Mouse (Mus musculus): ENCODE measurements around the gene Ppp1r27. TPM values are rescaled to one million over a fixed set of nuclear protein-coding genes. Genes with fewer than 3 reads are reported as not detected.
A peak's percentile ranks its signal among the peaks of the same experiment; 100 is the strongest.
"Not testable (repeated sequence)": the region's sequence is repeated elsewhere in the genome, so short reads cannot be mapped to it uniquely, and the experiment has no call there.

Gene Ppp1r27
- polyA plus RNA-seq, 1 experiment from 2014 or later: not detected

- Histone ChIP-seq H3K36me3 (peaks cover 43% of the 10 kb centered on the region), H3K27me3 (no peaks in the 10 kb centered on the region), H3K4me3 (peak overlapping the region; percentile 91), H3K4me1 (peaks cover 28% of the 10 kb centered on the region), H3K9me3 (no peaks in the 10 kb centered on the region), H3K27ac (replicated peaks) (peak overlapping the region; percentile 93), H3K9ac (replicated peaks) (peak overlapping the region; percentile 80), H3K4me2 (replicated peaks) (peak overlapping the region; percentile 83)
- under 1% methylated on average over 23 of the region's 23 CpGs for WGBS
- ATAC-seq (ENCODE audit: low FRiP score, low read depth): peak; percentile 7; the same call in 1 of the 2 replicates
Observed at GRCm38 (mm10) chr11:120573585-120574277, 22.8 kb upstream of the Ppp1r27 start.

- H3K9ac ChIP-seq (replicated peaks): peak within 1 kb of the TSS; percentile 90
- peaks cover 43% of the 10 kb centered on the region for H3K36me3 ChIP-seq
- H3K9me3 ChIP-seq: no peaks in the 10 kb centered on the region
- under 1% methylated on average over 94 of the region's 94 CpGs for WGBS
- H3K27me3 ChIP-seq: no peaks in the 10 kb centered on the region
- peak; percentile 97 for ATAC-seq (ENCODE audit: low FRiP score, low read depth)
- peak within 1 kb of the TSS; percentile 91 for H3K4me3 ChIP-seq
- peak within 1 kb of the TSS; percentile 93 for H3K27ac ChIP-seq (replicated peaks)
- peak within 1 kb of the TSS; percentile 83 for H3K4me2 ChIP-seq (replicated peaks)
- H3K4me1 ChIP-seq: peaks cover 24% of the 10 kb centered on the region
Observed at GRCm38 (mm10) chr11:120572752-120573584, 22.0 kb upstream of the Ppp1r27 start, which contains the start of gene P4hb. TSS of gene P4hb (minus strand) at chr11:120573253.

GRCm38 (mm10) chr11:120572417-120572751 is 21.5 kb upstream of the Ppp1r27 start:
- Histone ChIP-seq H3K9me3 (no peaks in the 10 kb centered on the region), H3K4me2 (replicated peaks) (peak overlapping the region; percentile 83), H3K36me3 (peaks cover 43% of the 10 kb centered on the region), H3K27ac (replicated peaks) (peak overlapping the region; percentile 93), H3K27me3 (no peaks in the 10 kb centered on the region), H3K4me1 (peaks cover 24% of the 10 kb centered on the region), H3K9ac (replicated peaks) (peak overlapping the region; percentile 90), H3K4me3 (peak overlapping the region; percentile 91)
- ATAC-seq (ENCODE audit: low FRiP score, low read depth): peak; percentile 53
- 0% methylated on average over 24 of the region's 24 CpGs for WGBS

- H3K9ac ChIP-seq (replicated peaks): peak overlapping the region; percentile 90
- peak overlapping the region; percentile 93; the same call in 1 of the 2 replicates for H3K27ac ChIP-seq (replicated peaks)
- H3K27me3 ChIP-seq: no peaks in the 10 kb centered on the region
- peak overlapping the region; percentile 83 for H3K4me2 ChIP-seq (replicated peaks)
- H3K4me3 ChIP-seq: peak overlapping the region; percentile 91
- H3K9me3 ChIP-seq: no peaks in the 10 kb centered on the region
- WGBS: 19% methylated on average over 11 of the region's 11 CpGs
- H3K36me3 ChIP-seq: peaks cover 45% of the 10 kb centered on the region
- ATAC-seq (ENCODE audit: low FRiP score, low read depth): no peak
- H3K4me1 ChIP-seq: peaks cover 24% of the 10 kb centered on the region
Observed at GRCm38 (mm10) chr11:120571754-120572416, 21.0 kb upstream of the Ppp1r27 start.

GRCm38 (mm10) chr11:120571122-120571521 is 20.2 kb upstream of the Ppp1r27 start:
- H3K9ac ChIP-seq (replicated peaks): peak overlapping the region; percentile 90
- H3K4me3 ChIP-seq: peak overlapping the region; percentile 91
- no peaks in the 10 kb centered on the region for H3K9me3 ChIP-seq
- peaks cover 24% of the 10 kb centered on the region for H3K4me1 ChIP-seq
- no peak overlapping the region for H3K27ac ChIP-seq (replicated peaks)
- WGBS: 89% methylated on average over 3 of the region's 3 CpGs
- H3K27me3 ChIP-seq: no peaks in the 10 kb centered on the region
- H3K4me2 ChIP-seq (replicated peaks): peak overlapping the region; percentile 83
- no peak for ATAC-seq (ENCODE audit: low FRiP score, low read depth)
- H3K36me3 ChIP-seq: peaks cover 53% of the 10 kb centered on the region

GRCm38 (mm10) chr11:120568324-120568723 is 17.4 kb upstream of the Ppp1r27 start:
- Histone ChIP-seq H3K36me3 (peaks cover 79% of the 10 kb centered on the region), H3K27ac (replicated peaks) (no peak overlapping the region), H3K27me3 (no peaks in the 10 kb centered on the region), H3K4me1 (peaks cover 13% of the 10 kb centered on the region), H3K9ac (replicated peaks) (no peak overlapping the region), H3K9me3 (no peaks in the 10 kb centered on the region), H3K4me3 (no peak overlapping the region), H3K4me2 (replicated peaks) (no peak overlapping the region)
- ATAC-seq (ENCODE audit: low FRiP score, low read depth): no peak
- 94% methylated on average over 6 of the region's 6 CpGs for WGBS

GRCm38 (mm10) chr11:120565114-120565513 is 14.2 kb upstream of the Ppp1r27 start:
- H3K36me3 ChIP-seq: peaks cover 97% of the 10 kb centered on the region
- no peak for ATAC-seq (ENCODE audit: low FRiP score, low read depth)

GRCm38 (mm10) chr11:120562949-120563348 is 12.0 kb upstream of the Ppp1r27 start:
- Histone ChIP-seq H3K9ac (replicated peaks) (no peak overlapping the region), H3K4me3 (no peak overlapping the region), H3K27ac (replicated peaks) (no peak overlapping the region), H3K4me2 (replicated peaks) (no peak overlapping the region), H3K27me3 (no peaks in the 10 kb centered on the region), H3K9me3 (no peaks in the 10 kb centered on the region), H3K36me3 (peaks cover 91% of the 10 kb centered on the region), H3K4me1 (no peaks in the 10 kb centered on the region)
- 98% methylated on average over 13 of the region's 13 CpGs for WGBS
- ATAC-seq (ENCODE audit: low FRiP score, low read depth): no peak

More at GRCm38 (mm10) chr11:120565114-120565513, 14.2 kb upstream of the Ppp1r27 start:
- Histone ChIP-seq H3K4me3 (no peak overlapping the region), H3K27ac (replicated peaks) (no peak overlapping the region), H3K9me3 (no peaks in the 10 kb centered on the region), H3K4me1 (no peaks in the 10 kb centered on the region), H3K27me3 (no peaks in the 10 kb centered on the region), H3K9ac (replicated peaks) (no peak overlapping the region), H3K4me2 (replicated peaks) (no peak overlapping the region)
- 92% methylated on average over 9 of the region's 9 CpGs for WGBS

- Histone ChIP-seq H3K9ac (replicated peaks) (no peak overlapping the region), H3K4me3 (no peak overlapping the region), H3K27ac (replicated peaks) (no peak overlapping the region), H3K4me1 (no peaks in the 10 kb centered on the region), H3K36me3 (peaks cover 73% of the 10 kb centered on the region), H3K27me3 (no peaks in the 10 kb centered on the region), H3K4me2 (replicated peaks) (no peak overlapping the region), H3K9me3 (peaks cover 7% of the 10 kb centered on the region; the same call in 1 of the 2 replicates)
- 93% methylated on average over 13 of the region's 13 CpGs for WGBS
- no peak for ATAC-seq (ENCODE audit: low FRiP score, low read depth)
Observed at GRCm38 (mm10) chr11:120560952-120561728, 10.2 kb upstream of the Ppp1r27 start.

- H3K4me2 ChIP-seq (replicated peaks); ATAC-seq (ENCODE audit: low FRiP score, low read depth); H3K27ac ChIP-seq (replicated peaks); H3K4me3 ChIP-seq; H3K9me3 ChIP-seq; H3K4me1 ChIP-seq; H3K9ac ChIP-seq (replicated peaks); H3K27me3 ChIP-seq: not testable (repeated sequence)
- peaks cover 51% of the 10 kb centered on the region for H3K36me3 ChIP-seq
- 88% methylated on average over 6 of the region's 6 CpGs for WGBS
Observed at GRCm38 (mm10) chr11:120558843-120559242, 7.9 kb upstream of the Ppp1r27 start.

- Histone ChIP-seq H3K4me2 (replicated peaks) (no peak overlapping the region), H3K36me3 (peaks cover 15% of the 10 kb centered on the region), H3K4me1 (peaks cover 2% of the 10 kb centered on the region), H3K27me3 (no peaks in the 10 kb centered on the region), H3K27ac (replicated peaks) (no peak overlapping the region), H3K9ac (replicated peaks) (no peak overlapping the region), H3K4me3 (no peak overlapping the region), H3K9me3 (peaks cover 7% of the 10 kb centered on the region; the same call in 1 of the 2 replicates)
- ATAC-seq (ENCODE audit: low FRiP score, low read depth): no peak
- 92% methylated on average over 2 of the region's 2 CpGs for WGBS
Observed at GRCm38 (mm10) chr11:120555260-120555659, 4.3 kb upstream of the Ppp1r27 start.
